Mouse (Mus musculus) small intestine, adult 2 months (tissue): ENCODE measurements around the gene Ppp2r5b.

ENCODE experiments used
- CTCF ChIP-seq: fragments of 200-500 bp; IDR thresholded peaks from 2 replicates; pipeline ENCODE4 v1.5.1; 2012; ENCODE audit warnings: low read depth, mild to moderate bottlenecking, control low read depth, inconsistent platforms, low read length, moderate library complexity, mixed read lengths; ENCODE audit not compliant: insufficient replicate concordance, insufficient read length; ENCODE audit errors: extremely low read depth
- POLR2A ChIP-seq: fragments of 200-500 bp; IDR thresholded peaks from 2 replicates; pipeline ENCODE4 v1.6.1; 2012; ENCODE audit warnings: low read depth, mild to moderate bottlenecking, control low read depth, inconsistent platforms, low read length, moderate library complexity

DNA sequence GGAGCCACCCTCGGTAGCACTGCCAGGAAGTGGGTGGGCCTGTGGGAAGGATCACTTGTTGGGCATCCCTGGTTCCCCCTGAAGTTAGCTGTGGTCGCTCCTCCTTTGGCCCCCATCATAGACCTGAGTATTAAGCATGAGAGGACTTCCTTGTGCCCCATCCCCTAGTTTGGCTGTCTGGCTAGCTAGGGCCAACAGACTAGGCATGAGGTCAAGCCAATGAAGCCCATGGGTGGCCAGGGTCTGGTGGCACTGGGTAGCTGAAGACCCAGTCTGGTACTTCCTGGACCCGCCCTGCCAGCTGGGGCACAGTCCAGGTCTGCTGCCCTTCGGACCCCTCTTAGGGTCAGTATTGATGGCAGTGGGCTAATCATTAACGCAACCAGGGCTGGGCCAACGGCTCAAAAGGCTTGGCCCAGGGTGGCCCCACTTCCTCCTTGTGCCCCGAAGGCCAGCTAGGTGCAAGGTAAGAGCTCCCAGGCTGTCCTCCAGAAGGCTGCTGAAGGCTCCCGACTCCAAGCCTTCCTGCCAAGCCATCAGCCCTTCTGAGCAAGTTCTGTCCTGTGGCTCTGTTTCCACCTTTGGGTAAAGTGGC lies 27.3 kb upstream of the Ppp2r5b start:
- TF ChIP-seq CTCF, result no peak
- TF ChIP-seq POLR2A, result peak; percentile 97
